Mouse (Mus musculus): ENCODE measurements around the gene Sae1.
"Not testable (repeated sequence)": the region's sequence is repeated elsewhere in the genome, so short reads cannot be mapped to it uniquely, and the experiment has no call there.

Gene Sae1

GRCm38 (mm10) chr7:16309318-16310019, 78.1 kb downstream of the Sae1 start:
- DNase-seq, result peak; percentile 87 to 93

DNA sequence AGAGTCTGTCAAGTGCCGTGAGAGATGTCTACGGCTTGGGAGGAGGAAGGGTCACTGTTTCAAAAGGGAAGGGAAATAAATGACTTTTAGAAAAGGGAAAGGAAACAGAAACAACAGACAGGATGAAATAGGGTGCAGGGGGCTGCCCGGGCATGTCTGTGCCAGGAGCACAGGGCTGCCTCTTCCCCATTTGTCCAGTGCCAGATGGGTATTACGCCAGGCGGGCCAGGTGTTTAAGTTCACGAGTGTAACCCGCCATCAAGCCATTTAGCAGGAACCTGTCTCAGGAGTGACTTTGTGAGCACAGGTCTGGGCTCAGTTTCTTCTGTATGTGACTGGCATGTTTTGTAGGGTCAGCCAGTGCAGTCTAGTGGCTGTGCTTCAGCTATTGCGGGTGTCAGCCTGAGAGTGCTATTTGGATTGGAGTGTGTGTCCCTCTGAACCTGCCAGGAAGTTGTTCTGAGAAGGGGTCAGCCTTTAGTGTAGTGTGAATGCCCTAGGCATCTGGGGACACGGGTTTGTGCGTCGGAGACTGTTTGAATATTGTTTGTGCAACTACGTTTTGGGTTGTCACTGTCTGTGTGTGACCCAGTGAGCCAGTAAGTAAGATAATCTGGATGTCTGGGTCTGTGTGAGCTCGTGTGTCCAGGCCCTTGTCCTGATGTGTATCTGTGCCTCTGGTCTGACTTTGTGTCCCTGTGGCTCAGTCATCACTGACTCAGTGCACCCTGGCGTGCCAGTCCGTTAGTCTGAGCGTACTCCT, 78.9 kb downstream of the Sae1 start:
- no peak for DNase-seq

DNA sequence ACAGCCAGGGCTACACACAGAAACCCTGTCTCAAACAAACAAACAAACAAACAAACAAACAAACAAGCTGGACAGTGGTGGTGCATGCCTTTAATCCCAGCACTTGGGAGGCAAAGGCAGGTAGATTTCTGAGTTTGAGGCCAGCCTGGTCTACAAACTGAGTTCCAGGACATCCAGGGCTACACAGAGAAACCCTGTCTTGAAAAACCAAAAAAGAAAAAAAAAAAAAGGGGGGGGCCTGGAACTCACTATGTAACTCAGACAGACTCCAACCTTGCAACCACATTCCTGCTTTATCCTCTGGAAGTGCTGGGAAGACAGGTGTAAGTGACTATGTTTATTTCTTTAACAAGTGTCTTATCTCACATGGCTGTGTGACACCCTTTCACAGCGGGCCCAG, 79.5 kb downstream of the Sae1 start, which contains the start of gene Bbc3:
Bbc3 (plus strand) TSS at position 301 of the 400 bp plus-strand sequence.
- DNase-seq, result not testable (repeated sequence)

- not testable (repeated sequence) for DNase-seq
These were observed 80.5 kb downstream of the Sae1 start for GRCm38 (mm10) chr7:16307141-16307540.

DNA sequence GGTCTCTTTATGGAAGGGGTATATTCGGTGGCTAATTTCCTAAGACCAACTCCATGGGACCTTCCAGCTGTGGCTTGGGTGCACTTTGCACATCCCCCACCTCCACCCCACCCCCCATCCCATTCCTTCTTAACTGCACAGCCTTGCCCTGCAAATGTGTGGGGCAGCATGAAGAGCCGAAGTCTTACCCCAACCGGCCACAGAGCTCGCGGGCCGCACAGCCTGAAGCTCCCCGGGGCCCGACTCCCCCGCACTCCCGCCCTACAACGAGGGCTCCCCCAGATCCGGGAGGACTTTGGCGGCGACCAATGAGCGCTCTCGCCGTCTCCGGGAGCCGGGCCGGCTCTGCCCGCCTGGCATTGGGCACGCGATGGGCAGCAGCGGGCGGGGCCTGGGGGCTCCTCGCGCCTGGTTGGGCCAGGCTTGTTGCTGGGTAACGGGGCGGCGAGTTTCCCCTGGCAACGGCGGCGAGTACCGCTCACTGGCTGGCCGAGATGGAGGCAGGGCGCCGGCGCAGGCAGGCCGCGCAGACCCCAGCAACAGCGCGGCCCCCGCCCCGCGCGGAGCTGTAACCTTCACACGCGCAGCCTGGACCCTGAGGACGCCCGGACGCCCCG, 88.1 kb downstream of the Sae1 start:
- peak; percentile 86 to 95 for DNase-seq

DNA sequence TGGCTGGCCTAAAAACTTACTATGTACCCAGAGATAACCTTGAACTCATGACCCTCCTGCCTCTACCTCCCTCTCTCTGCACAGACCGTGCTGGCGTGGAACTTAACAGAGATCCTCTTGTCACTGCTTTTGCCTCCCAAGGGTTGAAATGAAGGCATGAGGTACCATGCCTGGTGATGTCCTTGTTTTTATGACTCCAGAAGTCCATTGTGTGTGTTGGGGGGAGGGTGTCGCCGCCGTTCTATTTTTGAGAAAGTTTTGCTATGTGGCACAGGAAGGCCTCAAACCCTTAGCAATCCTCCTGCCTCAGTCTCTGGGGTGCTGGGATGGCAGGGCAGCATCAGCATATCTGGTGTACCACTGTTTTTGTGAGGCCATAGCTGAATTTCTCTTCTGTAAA, 88.7 kb downstream of the Sae1 start:
- no peak for DNase-seq

DNA sequence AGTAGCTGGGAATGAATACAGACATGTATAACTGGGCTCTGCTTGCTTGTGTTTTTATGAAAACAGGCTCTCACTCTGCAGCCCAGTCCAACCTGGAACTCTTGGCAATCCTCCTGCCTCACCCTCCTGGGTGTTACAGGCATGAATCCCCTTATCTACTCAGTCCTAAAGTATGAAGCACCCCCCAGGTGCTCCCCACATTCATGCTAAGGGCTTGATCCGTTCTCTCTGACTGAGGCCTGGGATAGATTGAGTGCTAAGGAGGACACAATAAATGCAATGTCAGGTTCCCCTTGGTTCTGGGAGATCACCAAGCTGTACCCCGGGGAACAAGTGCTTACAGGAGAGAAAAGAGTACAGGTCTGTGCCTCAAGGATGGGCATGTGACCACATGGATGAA, 90.0 kb downstream of the Sae1 start:
- no peak for DNase-seq

GRCm38 (mm10) chr7:16296766-16297390, 90.7 kb downstream of the Sae1 start:
- peak; percentile 93 to 94 for DNase-seq

GRCm38 (mm10) chr7:16296146-16296545, 91.5 kb downstream of the Sae1 start:
- no peak for DNase-seq

- DNase-seq, result peak; percentile 80 to 92
These were observed 92.2 kb downstream of the Sae1 start for GRCm38 (mm10) chr7:16295321-16295900.

DNA sequence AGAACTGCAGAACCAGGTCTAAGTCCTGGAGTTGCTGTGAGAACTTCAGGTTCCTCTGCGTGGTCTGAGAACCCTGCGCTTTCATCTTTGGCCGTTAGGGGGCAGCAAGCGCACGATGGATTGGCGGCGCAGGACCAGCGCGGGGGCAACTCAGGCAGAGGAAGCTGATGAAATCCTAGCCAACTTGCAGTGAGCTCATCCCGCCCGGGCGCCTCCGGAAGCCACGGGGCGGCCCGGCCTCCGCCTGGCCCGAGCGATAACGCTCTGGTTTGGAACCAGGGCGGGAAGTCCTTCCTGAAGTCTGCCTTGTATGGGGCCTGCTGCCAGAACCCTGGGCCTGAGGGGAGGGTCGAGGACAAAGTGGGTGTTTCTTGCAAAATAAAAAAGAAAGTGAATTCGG, 92.8 kb downstream of the Sae1 start:
- peak; percentile 95 for DNase-seq

- peak; percentile 40 to 58 for DNase-seq
These were observed 93.3 kb downstream of the Sae1 start for GRCm38 (mm10) chr7:16294346-16294745.

- no peak for DNase-seq
These were observed 99.8 kb downstream of the Sae1 start for GRCm38 (mm10) chr7:16287791-16288190.

DNA sequence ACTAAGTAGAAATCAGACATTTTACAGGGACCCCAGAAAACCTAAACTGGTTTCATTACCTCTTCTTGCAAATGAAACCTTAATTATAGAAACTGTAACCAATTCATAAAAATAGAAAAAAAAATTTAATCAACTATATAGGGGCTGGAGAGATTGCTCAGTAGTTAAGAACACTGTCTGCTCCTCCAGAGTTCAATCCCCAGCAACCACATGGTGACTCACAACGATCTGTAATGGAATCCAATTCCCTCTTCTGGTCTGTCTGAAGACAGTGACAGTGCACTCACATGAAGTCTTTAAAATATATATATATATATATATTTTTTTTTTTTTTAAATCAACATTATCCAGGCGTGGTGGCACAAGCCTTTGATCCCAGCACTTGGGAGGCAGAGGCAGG, 100.6 kb downstream of the Sae1 start:
- DNase-seq, result no peak

- DNase-seq, result peak; percentile 100
These were observed 101.3 kb downstream of the Sae1 start, which contains the start of gene Ccdc9 for GRCm38 (mm10) chr7:16286026-16286961. TSS of gene Ccdc9 (minus strand) at chr7:16286795.

- DNase-seq, result peak; percentile 86 to 89
These were observed 102.1 kb downstream of the Sae1 start for GRCm38 (mm10) chr7:16285450-16286025.

DNA sequence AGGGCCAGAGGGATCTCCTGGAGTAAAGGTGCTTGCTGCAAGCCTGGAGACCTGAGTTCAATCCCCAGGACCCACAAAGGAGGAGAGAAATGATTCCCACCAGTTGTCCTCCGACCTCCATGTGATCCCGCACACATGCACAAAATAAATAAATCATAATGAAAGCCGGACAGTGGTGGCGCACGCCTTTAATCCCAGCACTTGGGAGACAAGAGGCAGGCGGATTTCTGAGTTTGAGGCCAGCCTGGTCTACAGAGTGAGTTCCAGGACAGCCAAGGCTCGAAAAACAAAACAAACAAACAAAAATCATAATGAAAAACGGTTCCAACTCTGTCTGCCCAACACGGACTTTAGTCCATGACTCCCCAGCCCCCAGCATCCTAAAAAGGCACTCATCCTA, 102.7 kb downstream of the Sae1 start:
- no peak for DNase-seq

DNA sequence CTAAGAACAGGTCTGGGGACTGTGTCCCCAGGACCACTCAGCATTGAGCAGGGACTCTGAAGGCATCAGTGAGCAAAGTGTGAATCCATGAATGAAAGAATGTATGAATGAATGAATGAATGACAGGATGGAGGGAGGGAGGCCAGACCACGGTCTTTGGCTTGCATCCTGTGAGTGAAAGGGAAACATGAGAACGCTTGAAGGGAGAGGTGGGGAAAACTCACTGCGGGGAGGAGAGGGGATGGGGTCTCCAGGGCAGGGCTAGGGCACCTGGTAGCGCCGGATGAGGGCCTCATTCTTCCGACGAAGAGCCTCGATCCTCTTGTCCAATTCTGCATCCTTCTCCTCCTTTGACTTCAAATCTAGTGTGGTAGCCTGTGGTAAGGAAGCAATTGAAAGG, 103.6 kb downstream of the Sae1 start:
- DNase-seq, result peak in 1 of 2 experiments; percentile 33

DNA sequence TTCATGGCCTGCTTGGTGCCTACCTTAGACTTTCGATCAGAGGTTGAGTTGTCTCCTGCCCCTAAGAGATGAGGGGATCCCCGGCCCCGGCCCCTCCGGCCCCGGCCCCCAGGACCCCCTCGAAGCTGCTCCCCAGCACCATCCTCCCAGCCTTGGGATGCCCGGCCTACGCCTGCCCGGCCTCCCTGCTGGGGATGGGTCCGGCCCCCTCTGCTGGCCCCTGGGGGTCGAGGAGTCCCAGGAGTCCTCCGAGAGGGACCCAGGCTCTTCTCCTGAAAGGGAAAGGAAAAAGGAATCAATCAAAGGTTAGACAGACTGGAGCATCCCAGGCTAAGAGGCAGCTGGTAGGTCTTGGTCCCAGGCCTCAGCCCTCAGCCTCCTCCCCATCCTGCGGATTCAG, 105.3 kb downstream of the Sae1 start:
- peak in 1 of 2 experiments; percentile 29 for DNase-seq

- DNase-seq, result no peak
These were observed 106.9 kb downstream of the Sae1 start for GRCm38 (mm10) chr7:16280721-16281120.
